Mouse (Mus musculus) naive thymus-derived CD4-positive, alpha-beta T cell, adult 2 months (primary cell): ENCODE data around the gene Gbp5.
A peak's percentile ranks its signal among the peaks of the same experiment; 100 is the strongest.

Source experiments
- DNase-seq: peaks from one replicate; pipeline ENCODE4 v3.0.0-alpha.2; 2011; ENCODE audit warnings: low read depth

Gene Gbp5

GRCm38 (mm10) chr3:142493536-142494061 lies at the start of gene Gbp5:
Gbp5 (plus strand) TSS chr3:142493978.
- DNase-seq, result peak; percentile 85

- DNase-seq, result no peak
Observed at GRCm38 (mm10) chr3:142454198-142454597, 39.6 kb upstream of the Gbp5 start.

GRCm38 (mm10) chr3:142459241-142459640 lies 34.5 kb upstream of the Gbp5 start:
- DNase-seq, result no peak

- DNase-seq, result no peak
Observed at GRCm38 (mm10) chr3:142462764-142463751, 30.7 kb upstream of the Gbp5 start.

- DNase-seq, result peak; percentile 71
Observed at GRCm38 (mm10) chr3:142474349-142474983, 19.3 kb upstream of the Gbp5 start.

DNA sequence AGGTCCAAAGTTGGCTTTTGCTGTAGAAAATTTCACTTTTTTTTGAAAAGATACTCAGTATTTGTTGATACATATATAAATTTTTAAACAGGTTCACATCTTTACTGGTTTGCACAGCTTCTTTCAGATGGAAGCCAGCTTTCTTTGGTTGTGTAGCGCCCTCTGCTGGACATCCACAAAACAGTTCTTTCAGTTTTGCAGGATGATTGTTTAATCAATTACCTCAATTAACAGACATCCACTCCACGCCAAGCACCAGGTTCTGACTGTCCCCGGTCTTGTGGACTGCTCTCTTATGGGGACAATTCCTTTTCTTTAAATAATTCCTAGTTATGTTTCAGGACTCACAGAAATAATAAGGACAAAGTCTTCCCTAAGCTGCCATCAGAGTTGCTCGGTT lies 17.9 kb upstream of the Gbp5 start:
- peak; percentile 78 for DNase-seq

- no peak for DNase-seq
Observed at GRCm38 (mm10) chr3:142477866-142478265, 15.9 kb upstream of the Gbp5 start.

GRCm38 (mm10) chr3:142478360-142478759 lies 15.4 kb upstream of the Gbp5 start:
- no peak for DNase-seq

DNA sequence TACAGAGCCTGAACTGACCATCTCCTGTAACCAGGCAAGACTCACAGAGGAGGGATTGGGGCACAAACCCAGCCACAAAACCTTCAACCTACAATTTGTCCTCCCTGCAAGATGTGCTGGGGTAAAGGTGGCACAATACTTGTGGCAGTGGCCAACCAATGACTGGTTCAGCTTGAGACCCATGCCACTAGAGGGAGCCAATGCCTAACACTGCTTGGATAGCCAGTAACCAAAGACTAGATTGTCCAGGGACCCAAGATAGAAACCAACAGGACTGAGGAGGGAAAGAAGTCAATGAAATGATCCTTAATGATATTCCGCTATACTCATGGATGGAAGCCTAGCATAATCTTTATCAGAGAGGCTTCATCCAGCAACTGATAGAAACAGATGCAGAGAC lies 3.3 kb upstream of the Gbp5 start:
- DNase-seq, result peak; percentile 84

- DNase-seq, result no peak
Observed at GRCm38 (mm10) chr3:142495146-142495655, 1.4 kb downstream of the Gbp5 start.

- peak; percentile 58 for DNase-seq
Observed at GRCm38 (mm10) chr3:142496113-142497101, 2.6 kb downstream of the Gbp5 start.

DNA sequence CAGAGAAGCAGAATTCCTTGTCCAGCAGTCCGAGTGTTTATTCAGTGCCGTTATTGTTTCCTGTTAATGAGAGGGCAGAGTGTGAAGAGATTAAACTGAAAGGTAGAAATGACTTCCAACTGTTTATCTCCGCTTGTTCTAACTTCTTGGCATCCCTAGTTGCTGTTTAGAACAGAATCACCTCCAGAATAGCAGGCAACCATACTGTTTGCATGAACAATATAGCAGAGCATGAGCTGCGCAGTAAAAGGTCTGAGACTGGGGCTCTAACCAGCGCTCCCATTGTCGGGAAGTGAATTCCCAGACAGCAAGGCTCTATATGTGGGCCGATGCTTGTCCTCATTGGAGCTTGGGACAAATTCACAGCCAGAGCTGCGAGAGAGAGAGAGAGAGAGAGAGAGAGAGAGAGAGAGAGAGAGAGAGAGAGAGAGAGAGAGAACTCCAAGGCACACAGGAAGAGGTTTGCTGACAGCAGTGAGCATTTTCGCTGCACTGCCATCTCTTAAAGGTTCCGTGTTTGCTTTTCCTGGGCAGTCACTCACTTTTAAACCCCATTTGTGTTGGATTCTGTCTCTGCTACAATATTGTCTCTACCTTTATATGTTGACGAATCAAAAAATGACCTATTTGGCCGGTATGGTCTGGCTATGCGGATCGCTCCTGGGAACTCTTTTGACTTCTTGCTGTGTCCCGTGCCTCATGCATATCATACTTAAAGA lies 3.5 kb downstream of the Gbp5 start:
- peak; percentile 74 for DNase-seq

GRCm38 (mm10) chr3:142498941-142499340 lies 5.2 kb downstream of the Gbp5 start:
- no peak for DNase-seq

- DNase-seq, result no peak
Observed at GRCm38 (mm10) chr3:142528116-142528515, 34.3 kb downstream of the Gbp5 start.

- no peak for DNase-seq
Observed at GRCm38 (mm10) chr3:142529597-142529996, 35.8 kb downstream of the Gbp5 start.

DNA sequence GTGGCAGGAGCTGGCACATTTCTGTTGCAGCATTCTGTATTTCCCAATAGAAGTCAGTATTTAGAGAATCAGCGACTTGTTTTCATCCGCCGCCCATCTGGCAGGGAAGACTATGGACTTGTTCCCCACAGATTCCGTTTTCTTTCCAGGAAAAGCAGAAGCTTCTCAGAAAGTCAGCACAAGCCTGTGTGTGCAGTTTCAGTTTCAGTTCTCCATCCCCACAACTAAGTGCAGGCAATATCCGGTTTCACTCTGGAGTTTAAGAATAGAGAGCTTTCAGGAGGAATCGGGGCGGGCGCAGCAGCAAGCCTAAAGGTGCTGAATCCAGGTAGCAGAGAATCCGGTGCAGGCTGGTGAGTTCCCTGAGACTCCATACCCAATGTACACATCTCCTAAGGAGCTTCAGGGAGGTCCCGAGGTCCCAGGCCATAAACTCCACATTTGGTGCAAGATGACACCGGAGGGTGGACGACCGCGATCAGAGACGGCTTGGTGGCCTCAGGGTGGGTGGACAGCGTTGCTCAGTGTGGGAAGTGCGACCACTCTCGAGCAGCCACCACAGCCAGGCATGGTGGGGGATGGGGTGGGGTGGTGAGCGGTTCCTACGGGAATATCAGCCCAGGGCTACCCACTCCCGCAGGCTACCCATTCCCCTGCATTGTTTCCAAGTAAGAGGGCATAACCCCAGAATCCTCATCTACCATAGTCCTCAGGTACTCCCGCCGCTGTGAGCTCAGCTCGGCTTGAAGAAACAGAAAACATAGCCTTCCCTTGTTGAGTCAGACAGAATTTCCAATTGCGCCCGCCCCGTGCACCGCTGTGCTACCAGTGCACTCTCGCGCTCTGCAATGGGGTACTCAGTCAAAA lies 36.5 kb downstream of the Gbp5 start, which contains the start of gene Gbp7:
TSS of gene Gbp7 (plus strand) at position 256 of the 867 bp plus-strand sequence.
- peak; percentile 83 for DNase-seq

DNA sequence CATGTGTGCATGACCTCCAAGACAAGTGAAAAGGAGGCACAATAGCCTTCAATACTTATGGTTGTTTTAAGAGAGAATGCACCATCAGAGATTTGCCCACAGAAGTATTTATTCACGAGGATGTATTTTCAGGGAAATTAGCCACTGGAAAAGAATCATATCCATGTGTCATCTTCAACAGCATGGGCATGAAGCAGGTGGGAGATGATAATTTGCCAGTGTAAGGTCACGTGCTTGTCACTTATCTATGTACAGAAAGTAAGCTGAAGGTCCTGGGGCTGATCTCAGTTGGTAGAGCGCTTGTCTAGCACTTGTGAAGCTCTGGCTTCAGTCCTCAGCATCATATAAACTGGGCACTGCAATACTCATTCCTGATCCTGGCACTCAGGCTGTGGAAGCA lies 37.8 kb downstream of the Gbp5 start:
- no peak for DNase-seq

GRCm38 (mm10) chr3:142533185-142533584 lies 39.4 kb downstream of the Gbp5 start:
- DNase-seq, result peak; percentile 51

- no peak for DNase-seq
Observed at GRCm38 (mm10) chr3:142535667-142536066, 41.9 kb downstream of the Gbp5 start.

- no peak for DNase-seq
Observed at GRCm38 (mm10) chr3:142541391-142541790, 47.6 kb downstream of the Gbp5 start.
